Mouse (Mus musculus) G1E (cell line): ENCODE data around the gene Rhebl1. TPM values are rescaled to one million over a fixed set of nuclear protein-coding genes. Genes with fewer than 3 reads are reported as not detected.
A peak's percentile ranks its signal among the peaks of the same experiment; 100 is the strongest.

Source experiments
- ATAC-seq: 2 replicates; pipeline ENCODE4 v1.8.0; 2016; ENCODE audit warnings: mild to moderate bottlenecking; ENCODE audit not compliant: insufficient number of reproducible peaks, poor library complexity, low FRiP score, severe bottlenecking; ENCODE audit errors: extremely low read depth
- DNase-seq: peaks from one replicate; pipeline ENCODE4 v3.0.0; 2012; ENCODE audit warnings: low spot score
- H3K27me3 ChIP-seq: 2 replicates; pipeline ENCODE4 v1.6.1; 2012; ENCODE audit warnings: mild to moderate bottlenecking, low read length, inconsistent platforms; ENCODE audit not compliant: insufficient read depth
- H3K36me3 ChIP-seq: replicated peaks from 2 replicates; pipeline ENCODE3; 2012; ENCODE audit warnings: mild to moderate bottlenecking, inconsistent platforms
- H3K4me1 ChIP-seq: 2 replicates; pipeline ENCODE4 v1.6.1; 2012; ENCODE audit warnings: low read depth, low read length, inconsistent platforms, mixed read lengths; ENCODE audit not compliant: insufficient read depth
- H3K4me3 ChIP-seq: 2 replicates; pipeline ENCODE4 v1.5.1; 2012; ENCODE audit warnings: low read depth, mild to moderate bottlenecking, inconsistent platforms, low read length, moderate library complexity, mixed read lengths
- H3K9me3 ChIP-seq: replicated peaks from 2 replicates; pipeline ENCODE4 v1.6.1; 2012; ENCODE audit warnings: inconsistent platforms
- CTCF ChIP-seq: IDR thresholded peaks from 2 replicates; pipeline ENCODE4 v1.5.1; 2012; ENCODE audit warnings: low read depth, low read length, inconsistent platforms, mixed read lengths
- GATA1 ChIP-seq: IDR thresholded peaks from 2 replicates; pipeline ENCODE4 v1.6.1; 2012; ENCODE audit warnings: borderline replicate concordance, low read length, inconsistent platforms, mixed read lengths
- GATA2 ChIP-seq: IDR thresholded peaks from 2 replicates; pipeline ENCODE4 v1.6.1; 2012; ENCODE audit warnings: low read depth, low read length, inconsistent platforms, borderline replicate concordance
- POLR2AphosphoS5 ChIP-seq: IDR thresholded peaks from 2 replicates; pipeline ENCODE4 v1.6.1; 2012; ENCODE audit warnings: low read depth, low read length, inconsistent platforms; ENCODE audit not compliant: insufficient replicate concordance
- TAL1 ChIP-seq: conservative IDR thresholded peaks from 2 replicates; pipeline ENCODE4 v1.6.1; 2012; ENCODE audit warnings: low read depth, low read length, inconsistent platforms, mixed read lengths
- polyA plus RNA-seq: library from polyadenylated mRNA; stranded (reverse); fragments of >175 nt; gene quantifications from 2 replicates; pipeline ENCODE4 v1.2.3, GENCODE M21; 2012
- total RNA-seq, 2 experiments: library from RNA; stranded (forward) in 1 of 2; stranded (reverse) in 1 of 2; fragments of 200-1000 nt in 1 of 2; fragments of >200 nt in 1 of 2; fragmentation: Nextera tagmentation in 1 of 2; gene quantifications; 2 replicates each; pipeline ENCODE4 v1.2.3; 2014 to 2017

The Rhebl1 gene
- total and polyA plus RNA-seq, 3 experiments, result 2.9 to 8.4 (median 7.8) TPM

GRCm38 (mm10) chr15:98897495-98897894 lies 3.2 kb upstream of the Rhebl1 start:
- DNase-seq (no peak), ATAC-seq (no peak)
- no peaks in the 10 kb centered on the region for H3K36me3 ChIP-seq
- peaks cover 75% of the 10 kb centered on the region for H3K27me3 ChIP-seq
- H3K4me1 ChIP-seq, result peaks cover 37% of the 10 kb centered on the region
- no peak for TF ChIP-seq GATA2
- TF ChIP-seq TAL1, result no peak
- no peak for TF ChIP-seq POLR2AphosphoS5
- TF ChIP-seq CTCF, result no peak
- no peak for TF ChIP-seq GATA1
- H3K9me3 ChIP-seq, result peaks cover 7% of the 10 kb centered on the region
- H3K4me3 ChIP-seq, result no peak overlapping the region

GRCm38 (mm10) chr15:98895635-98896589 lies 1.6 kb upstream of the Rhebl1 start:
- DNase-seq (no peak), ATAC-seq (no peak)
- peak overlapping the region; percentile 45; the same call in 1 of the 2 replicates for H3K4me3 ChIP-seq
- no peaks in the 10 kb centered on the region for H3K36me3 ChIP-seq
- H3K9me3 ChIP-seq, result peaks cover 7% of the 10 kb centered on the region
- H3K27me3 ChIP-seq, result peaks cover 78% of the 10 kb centered on the region
- peaks cover 51% of the 10 kb centered on the region for H3K4me1 ChIP-seq
- no peak for TF ChIP-seq POLR2AphosphoS5
- TF ChIP-seq GATA1, result no peak
- no peak for TF ChIP-seq CTCF
- TF ChIP-seq TAL1, result no peak
- TF ChIP-seq GATA2, result no peak

DNA sequence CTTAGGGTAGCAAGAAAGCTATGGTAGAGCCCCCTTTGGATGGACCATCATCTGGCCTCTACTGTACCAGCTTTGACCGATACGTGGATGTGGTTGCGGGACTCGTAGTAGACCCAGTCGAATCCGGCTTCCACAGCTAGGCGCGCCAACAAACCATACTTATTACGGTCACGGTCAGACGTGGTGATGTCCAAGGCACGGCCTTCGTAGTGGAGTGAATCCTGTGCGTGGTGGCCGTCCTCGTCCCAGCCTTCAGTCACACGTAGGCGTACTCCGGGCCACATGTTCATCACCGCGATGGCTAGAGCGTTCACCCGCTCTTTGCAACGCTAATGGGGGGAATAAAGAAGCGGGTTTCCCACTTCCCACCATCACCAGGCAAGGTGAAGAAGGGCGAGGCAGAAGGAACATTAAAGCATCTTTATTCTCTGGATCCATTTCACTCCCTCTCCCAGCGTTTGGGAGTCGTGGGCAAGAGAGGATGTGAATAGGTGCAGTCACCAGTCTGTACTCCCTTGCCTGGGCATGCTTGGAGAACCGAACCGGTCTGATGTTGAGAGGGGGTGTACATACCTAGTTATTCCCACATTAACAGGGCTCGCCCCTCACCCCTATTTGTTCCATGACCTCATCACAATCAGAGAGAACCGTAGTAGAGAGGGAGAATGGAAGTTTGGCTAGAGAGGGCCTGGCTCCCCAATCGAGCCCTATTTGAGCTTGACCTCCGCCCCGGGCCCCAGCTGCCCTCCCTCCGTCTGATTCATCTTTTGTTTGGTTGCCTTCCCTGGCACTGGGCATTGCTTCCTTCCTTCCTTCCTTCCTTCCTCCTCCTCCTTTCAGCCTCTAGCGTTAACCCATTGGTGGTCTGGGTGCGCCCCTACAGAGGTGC lies 650 bp upstream of the Rhebl1 start:
- Histone ChIP-seq H3K4me1 (peaks cover 51% of the 10 kb centered on the region), H3K4me3 (peak overlapping the region; percentile 45; the same call in 1 of the 2 replicates)
- TF ChIP-seq POLR2AphosphoS5 (no peak), CTCF (no peak), GATA1 (no peak), GATA2 (no peak), TAL1 (no peak)

DNA sequence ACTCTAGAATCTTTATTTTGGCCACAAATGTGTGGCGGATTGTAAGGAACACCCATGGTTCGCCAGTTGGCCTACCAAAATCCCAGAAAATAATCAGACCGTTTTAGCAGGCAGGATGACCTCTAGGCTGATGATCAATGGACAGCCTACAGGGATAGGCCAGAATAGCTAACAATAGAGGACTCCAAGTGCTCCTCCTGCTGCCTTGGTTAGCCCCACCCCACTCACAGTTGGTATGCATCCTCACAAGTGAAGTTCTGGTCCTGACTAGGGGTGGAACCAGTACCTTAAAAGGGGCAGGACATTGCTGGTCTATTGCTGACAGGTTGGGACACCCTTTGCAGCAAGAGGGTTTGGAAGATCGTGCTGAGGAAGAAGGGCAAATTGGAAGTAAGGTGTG lies 1.3 kb downstream of the Rhebl1 start:
- Histone ChIP-seq H3K36me3 (no peaks in the 10 kb centered on the region), H3K27me3 (peaks cover 57% of the 10 kb centered on the region), H3K9me3 (peaks cover 7% of the 10 kb centered on the region), H3K4me1 (peaks cover 45% of the 10 kb centered on the region), H3K4me3 (no peak overlapping the region)
- TF ChIP-seq TAL1 (no peak), CTCF (no peak), POLR2AphosphoS5 (no peak), GATA2 (no peak), GATA1 (no peak)
- ATAC-seq (no peak), DNase-seq (no peak)

More for the DNA sequence above, 650 bp upstream of the Rhebl1 start:
- Histone ChIP-seq H3K27me3 (peaks cover 72% of the 10 kb centered on the region), H3K36me3 (no peaks in the 10 kb centered on the region), H3K9me3 (peaks cover 7% of the 10 kb centered on the region)
- ATAC-seq, result no peak
- no peak for DNase-seq

DNA sequence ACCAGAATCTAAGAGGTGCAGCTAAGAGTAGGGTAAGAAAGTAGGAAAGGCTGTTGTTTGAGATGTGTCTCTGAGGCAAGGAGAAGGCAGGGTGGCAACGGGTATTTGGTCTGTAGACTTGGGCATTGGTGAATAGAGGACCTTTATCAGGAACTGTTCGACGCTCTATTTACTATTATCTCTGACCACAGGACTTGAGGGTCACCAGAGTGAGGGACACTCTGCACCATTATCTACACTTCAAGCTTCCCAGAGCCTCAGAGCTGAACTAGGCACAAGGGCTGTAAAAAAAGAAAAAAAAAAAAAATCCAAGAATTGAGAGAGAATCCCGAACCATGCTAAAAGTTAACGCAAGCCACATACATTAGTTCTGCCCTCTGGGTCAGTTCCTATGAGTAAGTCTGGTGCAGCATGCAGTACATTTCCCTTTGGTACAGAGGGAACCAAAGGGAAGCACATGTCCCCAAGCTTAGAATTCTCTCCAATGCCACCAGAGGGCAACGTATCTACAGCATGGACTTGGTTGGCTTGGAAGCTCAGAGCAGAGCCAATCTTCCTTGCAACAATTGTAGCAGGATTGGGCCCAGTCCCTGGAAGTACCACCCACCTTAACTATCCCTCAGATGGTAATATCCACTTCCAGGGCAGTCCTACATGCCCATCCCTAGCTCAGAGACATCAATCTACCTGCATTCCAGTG lies 2.3 kb downstream of the Rhebl1 start:
- peak; percentile 40 for ATAC-seq
- Histone ChIP-seq H3K4me1 (peaks cover 42% of the 10 kb centered on the region), H3K9me3 (peaks cover 7% of the 10 kb centered on the region), H3K36me3 (no peaks in the 10 kb centered on the region), H3K27me3 (peaks cover 50% of the 10 kb centered on the region), H3K4me3 (no peak overlapping the region)
- TF ChIP-seq GATA1 (no peak), GATA2 (no peak), CTCF (peak; percentile 39; the same call in 1 of the 2 replicates), TAL1 (no peak)
- peak; percentile 63 for DNase-seq
